Mouse (Mus musculus) adrenal gland, postnatal 25 days (tissue): ENCODE measurements around the gene Ren1. TPM values are rescaled to one million over a fixed set of nuclear protein-coding genes. Genes with fewer than 3 reads are reported as not detected.
A peak's percentile ranks its signal among the peaks of the same experiment; 100 is the strongest.

Experiments used
- DNase-seq: peaks from one replicate; pipeline ENCODE4 v3.0.0; 2021; ENCODE audit warnings: mixed read lengths
- total RNA-seq: library from RNA; stranded (reverse); gene quantifications from 2 replicates; pipeline ENCODE4 v1.2.3, GENCODE M21; 2021

Gene Ren1
- total RNA-seq, 1 experiment from 2014 or later = 3.9 TPM

DNA sequence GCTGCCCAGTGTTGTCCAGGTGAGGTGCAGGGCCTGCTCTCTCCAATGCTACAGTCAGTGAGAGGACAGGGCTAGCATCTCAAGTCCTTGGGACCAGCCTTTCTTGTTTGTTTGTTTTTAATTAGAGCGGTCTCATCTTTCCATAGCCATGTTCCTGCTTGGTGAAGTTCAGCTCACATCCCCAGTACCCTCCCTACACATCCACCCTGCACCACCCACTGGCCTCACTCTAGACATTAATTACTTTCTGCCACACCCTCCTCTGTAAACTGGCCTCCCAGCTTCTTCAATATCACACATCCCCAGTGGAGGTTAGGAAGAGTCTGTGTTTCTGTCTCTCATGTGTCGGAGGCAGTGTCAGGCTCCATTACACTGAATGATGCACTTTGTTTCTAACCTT, 6.0 kb upstream of the Ren1 start:
- DNase-seq = no peak

DNA sequence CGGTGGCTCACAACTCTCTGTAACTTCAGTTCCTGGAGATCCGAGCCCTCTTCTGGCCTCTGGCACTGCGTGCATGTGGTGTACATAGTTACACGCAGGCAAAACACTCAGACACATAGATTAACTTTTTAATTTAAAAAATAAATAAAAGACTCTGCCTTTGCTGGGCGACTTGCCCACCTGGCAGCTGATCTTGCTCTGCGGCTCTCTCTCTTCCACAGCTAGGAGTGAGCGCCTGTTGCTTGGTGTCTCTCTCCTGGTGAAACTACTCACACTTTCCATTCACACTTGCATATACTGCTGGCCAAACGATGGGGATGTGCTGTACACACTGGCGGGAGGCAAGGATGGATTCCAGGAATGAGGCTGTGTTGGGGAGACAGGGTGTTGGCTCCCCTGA, 3.8 kb upstream of the Ren1 start:
- DNase-seq = no peak

DNA sequence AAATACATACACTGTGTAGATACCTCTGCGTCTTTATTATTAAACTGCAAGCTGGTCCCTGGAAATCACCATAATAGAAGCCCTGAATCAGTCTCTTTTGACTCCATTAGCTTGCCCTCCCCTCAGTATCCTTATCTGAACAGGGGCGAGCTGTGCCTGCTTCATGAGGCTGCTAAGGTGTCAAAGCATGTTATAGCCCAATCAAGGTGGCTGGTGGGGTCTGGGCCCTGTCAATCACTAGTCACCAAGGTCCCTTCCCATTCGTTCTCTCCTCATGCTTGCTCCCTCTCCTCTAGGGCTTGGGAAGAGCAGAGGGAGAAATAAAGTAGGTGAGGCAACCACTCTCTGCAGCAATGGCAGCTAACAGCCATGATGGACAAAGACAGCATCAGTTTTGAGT, 3.1 kb upstream of the Ren1 start:
- DNase-seq = no peak

DNA sequence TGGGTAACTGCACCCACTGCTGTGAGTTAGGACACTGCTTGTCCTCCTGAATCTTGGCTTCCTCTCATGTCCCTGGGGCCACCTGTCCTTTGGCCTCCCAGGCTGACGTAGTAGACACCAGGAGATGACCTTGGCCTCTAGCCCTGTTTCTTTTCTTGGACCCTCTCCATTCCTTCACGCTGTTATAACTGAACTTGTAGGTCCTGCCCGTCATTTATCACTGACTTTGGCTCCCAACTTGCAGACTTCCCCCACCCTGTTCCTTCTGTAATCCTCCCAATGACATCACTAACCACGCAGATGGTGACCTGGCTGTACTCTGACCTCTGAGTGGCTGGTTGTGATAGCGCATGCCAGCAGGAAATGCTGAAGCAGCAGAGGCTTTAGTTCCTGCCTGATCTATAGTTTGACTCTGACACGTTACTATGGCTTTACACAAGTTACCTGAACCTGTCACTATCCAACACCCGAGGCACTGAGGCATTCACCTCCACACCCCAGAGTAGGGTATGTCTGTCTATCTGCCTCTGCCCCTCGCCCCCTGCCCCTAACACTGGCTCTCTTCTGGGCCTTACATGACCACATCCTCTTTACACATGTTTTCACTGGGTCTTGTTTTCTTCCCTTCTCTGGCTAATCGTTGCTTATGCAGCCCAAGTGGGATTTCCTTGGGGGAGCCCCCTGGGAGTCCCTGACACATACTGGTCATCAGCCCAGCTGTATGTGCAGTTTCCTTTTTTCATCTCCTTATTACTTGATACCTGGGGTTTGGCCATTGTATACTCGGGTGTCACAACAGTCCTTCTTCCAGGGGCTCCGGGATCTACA, 2.4 kb upstream of the Ren1 start:
- DNase-seq = no peak

DNA sequence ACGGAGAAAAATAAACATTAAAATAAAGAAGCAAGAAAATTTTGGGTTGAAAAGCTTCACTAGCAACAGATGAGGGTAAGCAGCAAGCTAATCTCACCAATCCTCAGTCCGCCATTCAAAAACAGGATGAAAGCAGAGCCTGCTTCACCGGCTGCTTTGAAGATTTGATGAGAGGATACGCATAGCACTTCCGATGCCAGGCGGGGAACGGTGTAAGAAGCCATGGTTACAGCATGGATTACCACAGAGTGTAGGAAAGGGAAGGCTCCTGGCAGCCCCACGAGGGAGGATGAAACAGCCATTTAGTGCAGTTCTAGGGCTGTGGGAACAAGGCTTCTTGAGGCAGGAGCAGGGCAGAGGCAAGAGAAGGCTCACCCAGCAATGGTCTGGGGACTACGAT, 1.5 kb downstream of the Ren1 start:
- no peak for DNase-seq

DNA sequence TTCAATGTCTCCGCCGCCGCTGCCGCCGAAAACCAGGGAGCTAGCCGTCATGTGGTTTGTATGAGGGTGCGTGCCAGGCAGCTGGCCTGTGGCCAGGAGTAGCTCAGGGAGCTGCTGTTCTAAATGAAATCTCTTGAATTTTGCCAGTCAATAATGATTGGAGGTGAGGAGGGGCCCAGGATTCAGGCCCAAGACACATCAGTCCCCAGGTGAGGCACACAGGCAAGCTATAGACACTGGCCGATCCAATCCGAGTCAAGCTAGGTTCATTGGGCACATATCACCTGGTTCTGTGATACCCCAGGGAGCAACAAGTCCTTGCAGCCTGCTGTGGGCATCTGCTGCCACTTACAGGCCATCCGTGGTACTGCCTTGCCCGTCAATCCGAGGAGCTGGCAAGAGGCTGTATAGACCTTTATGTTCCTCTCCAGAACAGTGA, 3.1 kb downstream of the Ren1 start:
- DNase-seq = peak; percentile 80

DNA sequence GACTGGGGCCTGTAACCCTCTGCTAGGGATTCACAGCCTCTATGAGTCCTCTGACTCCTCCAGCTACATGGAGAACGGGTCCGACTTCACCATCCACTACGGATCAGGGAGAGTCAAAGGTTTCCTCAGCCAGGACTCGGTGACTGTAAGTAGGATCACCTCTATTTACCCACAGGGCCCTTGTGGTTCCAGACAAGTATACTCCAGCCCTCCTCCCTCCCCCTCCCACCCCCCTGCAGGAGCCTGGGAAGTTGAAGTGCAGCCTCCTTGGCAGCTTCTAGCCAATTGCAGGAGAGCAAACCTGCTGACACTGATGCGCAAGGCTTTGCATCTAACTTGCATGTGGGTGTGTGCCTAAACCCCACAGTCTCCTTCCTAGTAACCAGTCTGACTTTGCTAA, 5.2 kb downstream of the Ren1 start:
- DNase-seq = no peak

DNA sequence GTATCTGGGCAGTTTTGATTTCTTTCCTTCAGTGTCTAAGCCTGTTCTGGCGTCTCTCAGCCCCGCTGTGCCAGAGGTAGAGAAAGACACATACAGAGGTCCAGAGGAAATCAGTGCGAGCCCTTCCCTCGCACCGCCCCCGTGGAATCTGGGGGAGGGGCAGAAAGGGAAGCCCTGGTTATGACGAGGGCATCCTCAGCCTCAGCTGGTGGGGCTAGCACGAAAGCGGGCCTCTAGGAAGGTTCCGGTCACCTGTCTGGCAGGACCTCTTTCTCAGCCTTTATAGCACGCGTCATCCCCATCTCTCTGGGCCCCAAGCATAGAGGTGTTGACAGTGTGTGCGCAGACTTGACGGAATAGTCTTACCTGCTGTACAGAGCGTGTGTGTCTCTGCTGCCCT, 5.6 kb downstream of the Ren1 start:
- DNase-seq = no peak

DNA sequence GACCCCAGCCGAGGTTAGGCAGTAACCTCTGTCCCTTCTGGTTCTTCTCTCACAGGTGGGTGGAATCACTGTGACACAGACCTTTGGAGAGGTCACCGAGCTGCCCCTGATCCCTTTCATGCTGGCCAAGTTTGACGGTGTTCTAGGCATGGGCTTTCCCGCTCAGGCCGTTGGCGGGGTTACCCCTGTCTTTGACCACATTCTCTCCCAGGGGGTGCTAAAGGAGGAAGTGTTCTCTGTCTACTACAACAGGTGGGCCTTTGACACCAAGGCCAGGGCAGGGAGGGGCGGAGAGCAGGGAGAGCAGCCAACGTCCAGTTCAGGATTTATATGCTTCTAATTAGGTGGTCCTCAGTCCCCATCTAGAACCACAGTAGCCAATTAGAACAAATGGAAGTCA, 6.0 kb downstream of the Ren1 start:
- no peak for DNase-seq

DNA sequence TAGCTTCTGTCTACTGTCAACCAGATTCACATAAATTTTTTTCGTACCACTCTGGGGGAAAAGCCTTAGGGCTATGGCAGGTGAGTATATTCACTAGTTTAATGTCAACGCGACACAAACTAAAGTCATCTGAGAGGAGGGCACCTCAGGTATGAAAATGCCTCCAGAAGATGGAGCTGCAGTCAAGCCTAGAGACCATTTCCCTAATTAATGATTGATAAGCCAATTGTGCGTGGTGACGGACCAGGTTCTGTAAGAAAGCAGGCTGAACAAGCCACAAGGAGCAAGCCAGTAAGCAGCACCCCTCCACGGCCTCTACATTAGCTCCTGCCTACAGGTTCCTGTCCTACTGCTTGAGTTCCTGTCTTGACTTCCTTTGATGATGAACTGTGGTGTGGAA, 10.7 kb downstream of the Ren1 start:
- DNase-seq = no peak

DNA sequence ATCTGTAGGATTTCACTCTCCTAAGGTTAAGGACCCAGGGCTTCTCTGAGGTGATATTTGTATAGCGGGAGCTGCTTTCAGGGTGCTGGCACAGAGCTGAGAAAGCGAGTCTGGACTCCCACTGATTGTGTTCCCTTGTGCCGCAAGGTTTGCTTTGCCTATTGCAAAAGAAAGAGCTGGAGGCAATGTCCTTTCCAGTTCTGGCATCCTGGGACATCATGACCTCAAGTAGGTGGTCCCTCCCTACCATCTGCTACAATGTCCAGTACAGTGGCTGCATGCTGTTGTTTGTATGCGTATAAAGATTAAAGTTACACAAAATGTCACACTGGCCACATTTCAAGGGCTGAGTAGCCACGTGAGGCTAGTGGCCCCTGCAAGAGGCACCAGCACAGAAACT, 11.8 kb downstream of the Ren1 start:
- DNase-seq = no peak

DNA sequence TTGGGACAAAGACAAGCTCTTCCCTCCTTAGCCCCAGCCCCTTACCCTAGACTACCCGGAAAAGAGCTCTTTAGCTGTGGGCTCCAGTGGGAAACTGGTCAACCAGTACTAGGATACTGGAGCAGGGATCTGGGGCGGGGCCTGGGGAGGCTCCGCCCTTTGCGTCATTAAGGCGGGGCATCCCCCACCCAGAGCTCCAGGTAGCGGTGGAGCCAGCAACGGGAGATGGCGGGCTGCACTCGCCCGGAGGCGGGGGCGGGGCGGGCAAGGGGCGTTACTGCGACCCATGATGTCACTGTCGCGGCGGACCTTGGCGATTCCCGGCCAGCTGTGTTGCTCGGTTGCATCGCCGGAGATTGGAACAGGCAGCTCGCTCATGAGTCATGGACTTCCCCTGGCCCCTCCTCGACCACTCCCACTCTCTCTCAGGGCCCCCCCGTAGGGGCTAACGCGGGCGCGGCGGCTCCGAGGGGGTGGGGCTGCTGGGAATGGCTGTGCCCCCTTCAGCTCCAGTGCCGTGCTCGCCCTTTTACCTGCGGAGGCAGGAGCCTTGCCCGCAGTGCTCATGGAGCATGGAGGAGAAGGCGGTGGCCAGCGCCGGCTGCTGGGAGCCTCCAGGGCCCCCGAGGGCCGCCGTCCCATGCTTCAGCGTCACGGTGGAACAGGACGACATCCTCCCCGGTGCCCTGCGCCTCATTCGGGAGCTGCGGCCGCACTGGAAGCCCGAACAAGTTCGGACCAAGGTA, 13.1 kb downstream of the Ren1 start, which contains the start of gene Etnk2:
TSS of gene Etnk2 (plus strand) at position 297 of the 746 bp plus-strand sequence.
- DNase-seq = peak; percentile 89

DNA sequence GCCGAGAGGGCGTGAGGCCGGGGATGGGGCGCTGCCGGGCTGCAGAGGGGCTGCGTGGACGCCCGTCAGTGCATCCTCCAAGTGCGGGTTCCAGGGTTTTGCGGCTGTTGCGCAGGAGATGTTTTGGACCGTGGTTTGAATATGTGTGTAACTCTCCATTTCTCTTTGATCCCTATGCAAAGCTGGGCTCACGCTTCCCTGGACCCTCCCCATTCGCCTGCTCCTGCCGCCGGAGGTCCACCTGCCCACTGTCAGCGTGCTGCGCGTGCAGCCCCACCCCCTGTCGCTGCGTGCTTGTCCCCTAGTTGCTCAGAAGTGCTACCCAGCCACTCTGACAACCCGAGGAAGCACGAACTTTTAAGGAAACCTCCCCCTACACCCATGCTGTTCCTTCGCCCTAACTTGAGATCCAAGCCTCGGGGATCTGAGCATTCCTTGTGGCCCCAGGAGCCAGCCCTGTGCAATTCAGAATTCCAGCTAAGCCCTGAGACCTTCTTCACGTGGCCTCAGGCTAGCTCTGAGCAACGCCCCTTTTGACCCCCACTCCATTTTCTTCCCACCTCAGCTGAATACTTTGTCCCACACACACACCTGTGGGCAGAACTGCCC, 13.8 kb downstream of the Ren1 start:
- no peak for DNase-seq

DNA sequence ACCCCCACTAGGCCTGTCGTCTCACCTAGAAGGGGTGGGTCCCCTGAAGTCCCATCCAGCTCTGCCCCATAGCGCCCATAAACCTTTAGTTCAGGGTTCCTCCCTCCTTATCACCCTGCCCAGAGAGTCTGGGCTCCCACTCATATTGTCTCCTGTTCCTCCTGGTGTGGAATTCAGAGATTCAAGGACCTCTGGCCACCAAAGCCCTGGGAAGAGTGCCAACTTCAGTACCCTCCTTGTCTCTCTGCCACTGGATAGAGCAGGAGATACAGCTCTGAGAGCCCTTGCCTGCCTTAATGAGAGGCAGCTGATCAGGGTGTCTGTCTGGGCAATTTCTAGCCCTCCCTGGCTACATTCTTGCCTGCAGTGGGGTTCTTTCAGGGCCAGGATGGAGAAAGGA, 14.6 kb downstream of the Ren1 start:
- DNase-seq = no peak

DNA sequence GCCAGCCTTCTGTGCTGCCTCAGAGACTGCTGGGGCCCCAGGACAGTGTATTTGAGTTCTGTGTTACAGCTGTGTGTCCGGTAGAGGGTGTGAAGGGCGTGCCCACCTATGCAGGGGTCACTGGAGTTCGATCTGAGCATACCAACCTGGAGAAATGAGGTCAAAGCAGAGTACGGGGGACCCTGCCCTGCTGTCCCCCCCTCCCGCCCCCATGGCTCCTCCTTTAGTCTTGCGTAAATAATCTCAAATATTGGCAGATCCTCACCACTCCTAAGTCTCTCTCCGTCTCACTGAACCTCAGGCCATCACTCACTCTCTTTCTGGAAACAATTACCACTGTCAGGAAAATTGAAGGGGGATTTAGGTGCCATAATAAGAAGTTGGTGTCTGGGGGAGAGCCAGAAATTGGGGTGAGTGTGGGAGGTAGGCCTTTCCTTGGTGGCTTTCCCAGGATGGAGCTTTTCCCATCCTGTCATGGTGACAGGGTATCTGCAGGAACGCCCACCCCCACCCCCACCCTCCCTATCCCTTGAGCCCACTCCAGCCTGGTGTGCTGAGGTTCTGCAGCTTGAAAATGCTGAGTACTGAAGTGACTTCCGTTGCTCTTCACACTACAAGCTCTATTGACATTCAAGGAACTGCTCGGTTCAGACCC, 16.8 kb downstream of the Ren1 start:
- DNase-seq = no peak

DNA sequence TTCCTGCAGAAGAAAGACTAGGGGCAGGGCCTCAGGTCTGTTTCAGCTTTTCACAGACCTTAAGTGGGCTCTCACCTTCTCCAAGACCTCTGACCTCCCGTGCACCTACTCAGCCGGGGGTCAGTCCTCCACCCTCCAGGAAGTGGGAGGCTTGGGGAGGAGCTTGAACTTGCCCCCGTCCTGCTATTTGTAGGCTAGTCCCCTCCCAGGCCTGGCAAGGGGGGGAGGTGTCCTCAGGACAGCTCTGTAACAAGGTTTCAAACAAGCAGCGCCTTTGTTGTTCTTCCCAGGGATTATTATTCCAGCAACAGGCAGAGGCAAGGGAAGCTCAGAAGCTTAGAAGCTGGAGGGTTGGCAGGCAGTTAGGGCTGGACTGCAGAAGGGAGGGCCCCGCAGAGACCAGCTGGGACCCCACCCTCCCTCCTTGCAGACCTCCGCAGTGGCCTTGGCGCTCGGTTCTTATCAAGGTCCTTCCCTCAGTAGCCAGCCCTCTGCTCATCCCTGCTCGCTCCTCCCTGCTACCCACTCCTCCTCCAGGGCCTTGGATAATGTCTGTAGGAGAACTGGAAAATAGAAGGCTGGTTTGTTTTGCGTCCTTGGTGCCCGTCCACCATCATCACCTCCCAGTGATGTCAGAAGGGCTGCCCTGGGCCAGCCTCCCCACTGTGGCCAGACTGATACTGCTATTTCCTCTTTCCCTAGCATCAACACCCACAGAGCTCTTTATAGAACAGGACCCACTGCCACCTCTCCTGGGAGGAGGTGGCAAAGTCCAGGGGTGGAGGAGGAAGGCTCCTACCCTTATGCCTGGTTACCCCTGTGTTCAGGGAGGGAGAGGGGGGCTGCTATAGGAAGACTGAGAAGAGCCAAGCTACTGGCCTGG, 17.5 kb downstream of the Ren1 start:
- DNase-seq = peak; percentile 44

DNA sequence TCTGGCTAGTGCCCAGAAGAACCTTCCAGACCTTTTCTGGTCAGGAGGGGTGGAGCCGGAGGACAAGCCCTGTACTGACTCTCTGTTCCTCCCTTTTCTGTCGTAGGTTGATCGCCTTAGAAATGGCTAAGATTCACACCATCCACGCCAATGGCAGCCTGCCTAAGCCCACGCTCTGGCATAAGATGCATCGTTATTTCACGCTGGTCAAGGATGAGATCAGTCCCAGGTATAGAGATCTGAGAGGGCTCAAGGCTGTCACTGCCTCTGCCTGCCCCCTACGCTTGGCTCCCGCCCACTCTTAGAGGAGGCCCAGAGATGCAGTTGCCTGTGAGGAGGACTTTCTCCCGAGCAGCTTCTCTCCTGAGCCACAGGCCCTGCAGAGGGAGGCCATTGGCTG, 18.3 kb downstream of the Ren1 start:
- peak; percentile 25 for DNase-seq

DNA sequence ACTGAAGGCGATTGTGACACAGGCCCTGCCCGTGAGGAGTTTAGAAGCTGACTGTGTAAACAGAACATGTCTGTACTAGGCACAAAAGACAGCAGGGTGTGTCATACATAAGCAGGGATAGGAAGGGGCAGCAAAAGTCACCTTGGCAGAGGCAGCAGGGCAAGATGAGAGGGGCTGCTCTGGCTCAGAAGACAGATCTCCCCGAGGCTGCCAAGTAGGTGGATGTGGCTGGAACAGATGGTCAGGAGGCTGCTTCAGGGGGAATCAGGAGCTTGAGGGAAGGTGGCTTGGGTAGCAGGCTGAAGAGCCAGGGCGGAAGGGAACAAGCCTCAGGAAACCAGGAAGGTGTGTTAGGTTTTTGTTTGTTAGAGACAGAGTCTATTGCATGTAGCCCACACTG, 20.0 kb downstream of the Ren1 start:
- no peak for DNase-seq

DNA sequence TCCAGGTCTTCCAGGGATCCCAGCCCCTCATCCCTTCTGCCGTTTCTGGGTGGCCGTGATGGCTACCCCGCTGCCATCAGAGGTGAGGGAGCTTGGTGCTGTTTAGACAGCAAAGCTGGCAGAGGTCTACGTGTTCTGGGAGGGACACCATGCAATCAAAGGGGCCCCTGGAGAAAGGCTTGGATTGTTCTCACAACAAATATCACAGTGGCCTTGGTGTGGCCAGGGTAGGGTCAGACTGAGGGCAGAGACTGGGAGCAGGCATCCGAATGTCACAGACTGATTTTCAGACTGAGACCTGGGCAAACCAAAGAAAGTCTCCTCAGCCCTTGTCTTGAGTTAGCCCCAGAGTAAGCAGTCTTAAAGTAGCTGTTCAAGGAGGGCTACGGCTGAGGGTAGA, 21.1 kb downstream of the Ren1 start:
- no peak for DNase-seq

DNA sequence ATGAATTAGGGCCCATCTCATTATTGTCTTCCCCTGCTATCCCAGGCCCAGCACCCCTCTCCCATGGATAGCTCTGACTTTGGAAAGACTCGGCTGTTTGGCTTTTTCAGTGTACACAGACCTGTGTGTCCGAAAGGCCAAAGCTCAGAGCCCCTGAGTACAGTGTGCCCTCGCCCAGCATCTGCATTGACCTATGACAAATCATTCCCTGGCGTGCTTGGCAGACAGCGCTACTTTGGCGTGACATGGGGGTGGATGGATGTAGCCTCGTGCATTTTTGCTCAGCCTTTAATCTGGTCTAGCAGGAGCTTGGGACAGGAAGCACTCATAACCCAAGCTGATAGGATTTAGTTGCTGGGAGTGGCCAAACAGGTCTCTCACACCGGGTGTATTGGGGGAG, 21.8 kb downstream of the Ren1 start:
- DNase-seq = peak; percentile 43

DNA sequence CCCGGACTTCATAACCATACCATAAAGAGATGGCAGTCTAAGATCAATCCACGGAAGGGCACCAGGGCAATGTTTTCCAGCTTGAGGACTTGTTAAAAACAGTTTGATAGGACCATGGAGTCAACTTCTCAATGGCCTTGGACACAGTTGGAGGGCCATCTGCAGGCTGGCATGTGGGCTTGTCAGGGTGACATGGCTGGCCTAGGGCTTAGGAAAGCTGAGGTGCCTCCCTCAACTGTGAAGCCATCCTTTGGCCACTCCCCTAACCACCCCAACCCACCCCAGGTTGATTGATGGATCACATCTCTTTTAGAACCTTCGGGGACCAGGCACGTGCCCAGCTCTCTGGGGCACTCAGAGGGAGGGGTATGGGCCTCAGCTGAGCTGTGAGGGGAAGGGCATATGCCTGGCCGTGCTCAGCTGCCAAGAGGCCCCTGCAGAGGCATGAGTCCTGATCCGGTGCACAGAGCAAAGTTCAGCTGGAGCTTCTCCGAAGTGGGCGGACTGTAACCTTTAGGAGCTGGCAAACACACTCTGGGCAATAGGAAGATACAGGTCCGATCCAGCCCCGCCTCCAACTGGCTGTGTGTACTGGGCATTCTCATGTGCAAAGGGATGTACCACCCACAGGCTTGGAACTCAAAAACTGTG, 25.5 kb downstream of the Ren1 start:
- no peak for DNase-seq
